Mouse (Mus musculus): Measurements from ENCODE around the gene Arid1b.

Arid1b gene

GRCm38 (mm10) chr17:5154322-5154721, 160.2 kb downstream of the Arid1b start:
- no peak for DNase-seq (ENCODE audit: low spot score in 2 of 2)

DNA sequence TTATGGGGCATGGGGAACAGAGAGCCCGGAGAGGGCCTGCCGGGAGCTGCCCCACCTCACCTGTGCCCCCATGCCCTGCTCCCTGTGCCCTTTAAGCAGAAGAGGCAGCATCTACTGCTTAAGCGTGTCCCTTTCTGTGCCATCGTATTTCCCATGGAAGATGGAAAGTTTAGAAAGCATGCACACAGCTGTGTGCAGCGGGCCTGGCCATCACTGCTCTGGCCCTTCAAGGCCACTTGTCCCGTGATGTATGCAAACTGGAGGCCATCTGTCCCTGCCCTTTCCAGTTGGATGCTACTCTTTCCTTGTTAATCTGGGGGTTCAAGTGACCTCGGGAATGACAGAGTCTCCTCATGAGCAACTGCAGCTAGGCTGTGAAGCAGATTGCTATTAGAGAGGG, 163.5 kb downstream of the Arid1b start:
- DNase-seq (ENCODE audit: low spot score in 2 of 2): no peak

DNA sequence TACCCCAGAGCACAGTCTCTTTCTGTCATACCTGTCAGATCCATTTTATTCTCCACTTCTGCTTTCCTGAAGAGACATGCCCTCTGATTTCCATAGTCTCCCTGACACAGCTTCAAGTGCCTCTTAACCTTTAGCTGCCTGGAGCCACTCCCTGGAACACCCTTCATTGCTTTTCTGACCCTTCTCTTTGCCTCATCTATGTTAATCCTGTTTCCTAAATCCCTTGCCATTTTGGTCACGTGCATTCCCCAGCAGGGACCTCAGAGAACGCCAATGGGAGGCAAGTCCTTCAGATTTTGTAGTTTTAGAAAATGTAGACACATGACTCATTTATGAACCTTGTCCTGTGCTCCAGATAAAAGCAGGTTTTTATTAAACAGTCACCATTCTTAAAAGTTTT, 168.4 kb downstream of the Arid1b start:
- DNase-seq (ENCODE audit: low spot score in 2 of 2): no peak

DNA sequence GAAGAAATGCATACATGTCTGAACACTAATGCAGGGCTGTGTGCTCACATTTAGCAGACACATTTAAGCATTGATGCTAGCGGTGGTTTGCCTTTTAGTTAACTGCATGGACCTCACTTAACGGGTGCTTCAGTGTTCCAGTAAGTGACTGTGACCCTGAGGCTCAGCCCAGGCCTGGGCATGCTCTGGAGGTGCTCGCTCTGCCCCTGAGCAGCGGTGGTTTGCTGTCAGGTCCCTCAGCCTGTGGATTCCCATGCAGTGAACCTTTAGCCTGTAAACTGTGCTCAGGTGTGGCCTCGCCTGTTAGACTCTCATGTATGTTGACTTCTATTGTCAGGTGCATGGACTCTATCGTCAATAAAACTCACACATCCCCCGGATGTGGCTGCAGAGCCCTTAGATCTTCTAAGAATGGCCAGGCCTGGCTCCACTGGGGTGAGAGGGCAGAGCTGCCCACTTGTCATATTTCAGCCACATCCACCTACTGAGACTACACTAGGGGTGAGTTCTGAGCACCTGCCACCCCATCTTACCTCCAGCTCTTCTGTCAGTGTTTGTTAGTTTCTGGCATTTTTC, 169.2 kb downstream of the Arid1b start:
- DNase-seq (ENCODE audit: low spot score in 2 of 2): no peak

DNA sequence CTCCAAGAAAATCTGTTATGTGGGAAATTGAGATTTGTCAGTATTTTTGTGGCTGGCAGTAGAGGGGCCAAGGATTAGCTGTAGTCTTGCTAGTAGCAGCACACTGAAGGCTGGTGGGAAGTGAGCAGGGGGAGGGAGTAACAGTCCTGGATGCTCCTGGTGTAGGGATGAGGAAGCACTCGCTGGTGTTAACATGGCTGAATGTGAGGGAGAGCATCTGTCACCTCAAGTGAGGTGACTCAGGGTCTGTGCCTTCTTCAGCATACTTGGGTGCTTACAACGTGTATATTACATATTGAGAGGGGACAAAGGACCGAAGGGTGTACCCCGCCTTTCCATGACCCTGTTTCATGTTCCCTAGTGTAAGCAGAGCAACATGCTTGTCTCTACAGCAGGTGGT, 170.7 kb downstream of the Arid1b start:
- DNase-seq (ENCODE audit: low spot score in 2 of 2): no peak

GRCm38 (mm10) chr17:5165201-5165825, 171.2 kb downstream of the Arid1b start:
- no peak for DNase-seq (ENCODE audit: low spot score in 2 of 2)

GRCm38 (mm10) chr17:5166175-5166574, 172.0 kb downstream of the Arid1b start:
- DNase-seq (ENCODE audit: low spot score in 2 of 2): no peak

GRCm38 (mm10) chr17:5168046-5168445, 173.9 kb downstream of the Arid1b start:
- DNase-seq (ENCODE audit: low spot score in 2 of 2): no peak

DNA sequence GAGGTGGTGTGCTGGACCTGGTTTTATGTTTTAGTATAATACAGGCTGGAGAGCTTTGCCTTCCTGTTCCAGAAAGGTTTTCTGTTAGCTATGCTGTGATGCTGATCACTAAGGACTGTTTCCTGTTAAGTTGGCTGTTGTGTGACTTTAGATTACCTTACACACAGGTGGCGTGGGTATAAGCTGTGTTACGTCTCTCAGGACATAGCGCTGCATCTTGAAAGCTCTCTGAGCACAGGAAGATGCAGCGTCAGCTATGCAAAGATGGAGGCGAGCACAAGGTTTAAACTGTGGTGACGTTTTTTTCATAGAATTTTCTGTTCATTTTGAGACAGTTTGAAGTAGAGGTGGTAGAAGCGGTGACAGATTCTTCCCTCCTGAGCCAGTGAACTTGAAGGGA, 174.5 kb downstream of the Arid1b start:
- no peak for DNase-seq (ENCODE audit: low spot score in 2 of 2)

DNA sequence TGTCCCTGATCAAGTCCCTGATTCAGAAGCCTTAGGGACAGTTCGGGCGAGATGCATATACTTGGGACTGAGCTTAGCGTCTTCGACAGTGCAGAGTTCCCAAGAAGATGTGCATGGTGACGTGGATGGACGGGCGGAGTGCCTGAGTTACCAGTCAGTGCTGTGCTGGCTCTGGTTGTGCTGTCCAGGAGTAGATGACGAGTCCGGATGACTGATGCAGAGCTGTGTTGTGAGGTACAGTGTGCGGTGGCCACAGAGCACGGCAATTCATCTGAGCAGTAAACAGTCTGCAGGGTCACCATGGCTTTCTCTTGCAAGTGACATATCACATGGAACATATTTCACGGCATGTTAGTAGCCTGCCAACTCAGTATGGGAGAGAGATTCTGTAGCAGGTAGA, 176.2 kb downstream of the Arid1b start:
- no peak for DNase-seq (ENCODE audit: low spot score in 2 of 2)

DNA sequence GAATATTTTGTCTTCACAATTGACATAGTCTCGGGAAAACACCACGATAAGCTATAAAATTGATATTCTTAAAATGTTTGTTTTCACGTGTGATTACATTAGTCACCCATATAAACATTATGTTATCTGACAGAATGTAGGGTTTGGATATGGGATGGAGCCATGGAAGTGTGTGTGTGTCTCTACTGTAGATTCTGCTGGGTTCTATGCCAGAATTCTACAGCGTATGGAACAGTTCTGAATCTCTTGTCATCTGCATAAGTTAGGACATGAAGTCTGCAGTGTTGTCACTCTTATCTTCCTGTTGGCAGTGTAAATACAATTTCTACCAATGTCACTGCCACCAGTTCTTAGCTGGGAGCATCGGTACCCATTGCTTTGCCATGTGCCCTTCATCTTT, 177.3 kb downstream of the Arid1b start:
- no peak for DNase-seq (ENCODE audit: low spot score in 2 of 2)

- DNase-seq (ENCODE audit: low spot score in 2 of 2): no peak
Measured at GRCm38 (mm10) chr17:5174426-5175020, 180.4 kb downstream of the Arid1b start.

DNA sequence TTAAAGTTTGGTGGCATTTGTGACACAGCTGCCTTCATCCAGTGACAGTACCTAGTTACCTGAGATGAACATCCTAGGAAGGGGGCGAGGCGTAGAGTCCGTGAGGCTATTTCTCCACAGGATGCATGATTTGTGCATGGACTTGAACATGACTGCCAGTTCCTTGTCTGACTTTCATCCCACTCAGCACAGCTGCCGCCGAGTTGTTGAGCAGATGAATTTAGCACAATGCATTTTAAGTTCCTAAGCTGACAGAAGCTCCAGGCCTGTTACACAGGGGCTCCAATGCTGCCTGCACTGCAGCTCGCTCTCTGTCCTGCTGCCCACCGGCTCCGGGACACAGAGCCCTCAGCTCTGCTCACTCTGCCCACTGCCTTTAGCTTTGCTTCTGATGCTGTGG, 181.4 kb downstream of the Arid1b start:
- no peak for DNase-seq (ENCODE audit: low spot score in 2 of 2)

- DNase-seq (ENCODE audit: low spot score in 2 of 2): no peak
Measured at GRCm38 (mm10) chr17:5176315-5176714, 182.2 kb downstream of the Arid1b start.

- DNase-seq (ENCODE audit: low spot score in 2 of 2): no peak
Measured at GRCm38 (mm10) chr17:5178534-5178933, 184.4 kb downstream of the Arid1b start.

DNA sequence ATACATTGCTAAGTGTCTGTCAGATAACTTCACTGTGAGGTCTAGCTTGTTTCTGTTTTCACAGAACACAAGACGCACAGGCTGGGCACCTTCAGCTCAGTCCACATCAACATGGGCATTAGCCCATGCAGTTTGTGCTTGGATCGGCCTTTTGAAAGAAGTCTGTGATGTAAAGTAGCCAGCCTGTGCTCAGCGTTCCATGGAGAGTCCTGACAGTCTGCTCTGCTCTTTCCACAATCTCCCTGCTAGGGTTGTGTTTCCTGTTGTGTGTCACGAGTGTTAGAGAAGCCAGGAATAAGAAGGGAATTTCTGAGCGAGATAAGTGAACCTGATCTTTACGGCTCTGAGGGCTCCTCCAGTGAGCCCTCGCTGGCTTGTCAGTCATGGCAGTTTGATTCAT, 184.9 kb downstream of the Arid1b start:
- no peak for DNase-seq (ENCODE audit: low spot score in 2 of 2)

GRCm38 (mm10) chr17:5179412-5179811, 185.3 kb downstream of the Arid1b start:
- DNase-seq (ENCODE audit: low spot score in 2 of 2): no peak

DNA sequence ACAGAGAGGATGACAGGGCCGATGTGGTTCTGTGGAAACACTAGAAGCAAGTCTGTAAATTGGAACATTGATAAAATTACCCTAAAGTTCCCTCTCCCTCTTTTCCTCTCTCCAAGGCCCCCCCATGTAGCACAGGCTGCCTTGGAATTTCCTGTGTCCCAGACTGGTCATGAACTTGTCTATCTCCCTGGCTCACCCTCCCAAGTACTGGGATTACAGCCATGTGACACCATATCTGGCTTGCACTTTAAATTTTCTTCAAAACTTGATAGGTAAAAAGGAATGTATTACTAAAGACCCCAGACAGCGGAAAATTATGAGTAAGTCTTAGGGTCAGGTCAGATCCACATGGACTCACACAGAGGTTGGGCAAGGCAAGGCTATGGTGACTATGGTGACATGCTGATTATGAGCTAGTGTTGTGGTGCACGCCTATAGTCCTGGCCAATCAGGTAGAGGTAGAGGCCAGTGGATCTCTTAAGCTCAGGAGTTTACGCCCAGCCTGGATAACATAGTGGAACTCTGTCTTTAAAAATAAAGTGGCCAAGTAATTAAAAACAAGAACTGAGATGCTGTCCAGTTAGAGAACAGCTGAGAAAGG, 185.9 kb downstream of the Arid1b start:
- DNase-seq (ENCODE audit: low spot score in 2 of 2): no peak

DNA sequence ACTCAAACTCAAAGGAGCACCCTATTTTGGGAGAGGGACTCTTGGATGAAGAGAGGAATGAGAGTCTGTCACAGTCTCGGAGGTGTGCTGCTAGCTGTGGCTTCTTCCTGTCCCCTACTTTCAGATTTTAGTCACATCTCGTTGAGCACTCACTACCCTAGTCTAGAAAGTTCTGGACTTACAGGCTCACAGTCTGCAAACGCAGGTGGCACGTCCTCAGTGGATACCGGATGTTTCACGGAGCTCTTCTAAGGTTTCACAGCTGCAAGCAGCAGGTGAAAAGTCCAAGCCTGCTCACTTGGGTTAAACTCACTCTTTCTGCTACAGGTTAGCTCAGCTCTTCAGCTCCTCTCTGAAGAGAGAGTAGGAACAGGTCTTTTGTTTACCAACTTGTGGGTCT, 186.8 kb downstream of the Arid1b start:
- DNase-seq (ENCODE audit: low spot score in 2 of 2): no peak

DNA sequence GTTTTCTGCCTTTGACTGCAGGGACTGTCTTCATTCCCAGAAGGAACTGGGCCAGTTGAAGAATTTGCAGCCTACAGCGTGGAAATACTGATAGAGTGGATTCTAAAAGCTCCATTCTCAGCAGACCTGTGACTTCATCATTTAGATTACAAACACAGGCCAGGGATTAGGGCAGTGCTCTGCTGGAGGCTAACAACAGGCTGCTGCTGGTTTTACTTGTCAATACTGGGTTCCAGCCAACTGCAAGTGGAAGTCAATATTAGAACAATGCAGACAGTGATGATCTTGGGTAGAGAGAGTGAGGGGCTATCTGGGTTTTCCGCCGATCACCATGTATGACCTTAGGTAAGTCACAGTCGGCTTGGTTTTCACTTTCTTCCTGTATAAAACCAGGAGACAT, 188.4 kb downstream of the Arid1b start:
- no peak for DNase-seq (ENCODE audit: low spot score in 2 of 2)

DNA sequence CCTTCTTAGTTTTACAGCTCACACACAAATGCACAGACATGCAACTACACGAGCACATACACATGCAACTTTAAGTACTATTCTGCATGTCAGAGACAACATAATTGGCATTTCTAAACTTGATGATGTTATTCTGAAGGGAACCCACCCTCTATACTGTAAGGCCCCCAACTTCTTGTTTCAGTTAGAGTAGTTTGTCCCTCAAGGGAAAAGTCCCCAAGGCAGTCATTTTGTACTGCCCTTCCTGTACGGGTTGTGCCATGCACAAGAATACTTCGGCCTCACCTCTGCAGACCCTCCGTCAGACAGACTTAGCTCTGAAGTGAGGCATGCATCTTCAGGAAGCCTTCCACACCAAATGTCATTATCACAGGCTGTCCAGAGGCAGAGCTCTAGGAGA, 191.4 kb downstream of the Arid1b start:
- no peak for DNase-seq (ENCODE audit: low spot score in 2 of 2)

DNA sequence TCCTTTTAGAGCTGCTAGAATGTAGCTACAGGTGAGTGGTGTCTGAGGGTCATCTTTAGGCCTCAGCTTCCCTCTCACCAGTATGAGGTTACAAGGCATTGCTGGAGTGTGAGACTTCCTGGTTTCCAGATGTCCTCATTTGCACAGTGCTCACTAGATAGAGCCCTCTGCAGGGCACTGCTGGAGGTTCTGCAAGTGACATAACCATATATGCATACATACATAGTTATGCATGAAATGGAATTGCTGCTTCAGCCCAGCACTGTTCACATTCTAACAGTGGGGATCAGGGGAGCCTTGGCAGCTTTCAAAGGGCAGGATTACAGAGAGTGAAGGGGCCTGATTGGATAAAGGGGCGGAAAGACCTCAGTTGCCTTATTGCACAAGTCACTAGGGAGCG, 193.4 kb downstream of the Arid1b start:
- DNase-seq (ENCODE audit: low spot score in 2 of 2): peak in 1 of 2 experiments; percentile 54

GRCm38 (mm10) chr17:5188400-5188799, 194.3 kb downstream of the Arid1b start:
- no peak for DNase-seq (ENCODE audit: low spot score in 2 of 2)

Data from spleen, postnatal 10 days (tissue).